Mouse (Mus musculus) CH12.LX (cell line): ENCODE results near the gene Guca1b. TPM values are rescaled to one million over a fixed set of nuclear protein-coding genes. Genes with fewer than 3 reads are reported as not detected.

Experiments used
- DNase-seq: peaks from one replicate; pipeline ENCODE4 v3.0.0-alpha.2; 2013; ENCODE audit errors: extremely low read depth
- H3K27ac ChIP-seq: 2 replicates; pipeline ENCODE4 v1.5.1; 2012; ENCODE audit warnings: low read depth, mild to moderate bottlenecking, control low read depth, moderate library complexity; ENCODE audit not compliant: insufficient read depth
- H3K27me3 ChIP-seq: replicated peaks from 2 replicates; pipeline ENCODE3; 2012; ENCODE audit warnings: inconsistent platforms
- H3K36me3 ChIP-seq, 2 experiments: replicated peaks in 1 of 2; 2 replicates each; pipeline versions ENCODE3 to v1.6.1; 2012; ENCODE audit warnings: inconsistent platforms in 1 of 2, low read length in 1 of 2, mild to moderate bottlenecking in 1 of 2, mixed read lengths in 1 of 2, moderate library complexity in 1 of 2; ENCODE audit not compliant: control insufficient read depth in 1 of 2, insufficient read depth in 1 of 2
- H3K4me1 ChIP-seq, 2 experiments: 2 replicates each; pipeline ENCODE4 v1.6.1; 2012; ENCODE audit warnings: inconsistent platforms in 1 of 2, moderate library complexity in 1 of 2; ENCODE audit not compliant: insufficient read depth in 2 of 2, control insufficient read depth in 1 of 2
- H3K4me2 ChIP-seq: 2 replicates; pipeline ENCODE4 v1.6.1; 2012; ENCODE audit warnings: low read depth, mild to moderate bottlenecking, control low read depth; ENCODE audit not compliant: poor library complexity, insufficient read depth, severe bottlenecking
- H3K4me3 ChIP-seq, 3 experiments: fragments of 150-350 bp in 1 of 3; sonication (generic) in 1 of 3; replicated peaks in 1 of 3; 2 replicates each; pipeline versions ENCODE3 to v1.5.1; 2011 to 2012; ENCODE audit warnings: low read depth in 2 of 3, low read length in 2 of 3, mild to moderate bottlenecking in 2 of 3, moderate library complexity in 2 of 3, control low read depth in 1 of 3, improper control_type of control experiment in 1 of 3, inconsistent platforms in 1 of 3, mixed read lengths in 1 of 3; ENCODE audit not compliant: poor library complexity in 1 of 3
- H3K79me2 ChIP-seq: replicated peaks from 2 replicates; pipeline ENCODE4 v1.6.1; 2012; ENCODE audit warnings: mild to moderate bottlenecking, moderate library complexity; ENCODE audit not compliant: control insufficient read depth, poor library complexity, insufficient read depth, severe bottlenecking; ENCODE audit errors: extremely low read depth
- H3K9ac ChIP-seq: 2 replicates; pipeline ENCODE4 v1.6.1; 2012; ENCODE audit warnings: low read depth, mild to moderate bottlenecking, control low read depth, moderate library complexity; ENCODE audit not compliant: insufficient read depth
- H3K9me3 ChIP-seq: replicated peaks from 2 replicates; pipeline ENCODE3; 2012; ENCODE audit warnings: low read length, inconsistent platforms, mixed read lengths
- CHD2 ChIP-seq: IDR thresholded peaks from 2 replicates; pipeline ENCODE4 v1.6.1; 2011; ENCODE audit warnings: low read length, improper control_type of control experiment
- ELF1 ChIP-seq: IDR thresholded peaks from 2 replicates; pipeline ENCODE4 v1.6.1; 2014; ENCODE audit warnings: low read depth, mild to moderate bottlenecking, inconsistent platforms, low read length, improper control_type of control experiment
- EP300 ChIP-seq: IDR thresholded peaks from 2 replicates; pipeline ENCODE4 v1.6.1; 2011; ENCODE audit warnings: low read length, improper control_type of control experiment
- GABPA ChIP-seq: IDR thresholded peaks from 2 replicates; pipeline ENCODE4 v1.6.1; 2012; ENCODE audit warnings: low read depth, low read length, improper control_type of control experiment, inconsistent platforms; ENCODE audit not compliant: insufficient replicate concordance
- MAX ChIP-seq: IDR thresholded peaks from 2 replicates; pipeline ENCODE4 v1.6.1; 2011; ENCODE audit warnings: low read length, improper control_type of control experiment
- MEF2A ChIP-seq: IDR thresholded peaks from 2 replicates; pipeline ENCODE4 v1.6.1; 2014; ENCODE audit warnings: low read depth, mild to moderate bottlenecking, inconsistent platforms, low read length, improper control_type of control experiment, borderline replicate concordance
- MYC ChIP-seq: IDR thresholded peaks from 2 replicates; pipeline ENCODE4 v1.6.1; 2011; ENCODE audit warnings: low read depth, mild to moderate bottlenecking, improper control_type of control experiment, low read length
- POLR2A ChIP-seq: IDR thresholded peaks from 2 replicates; pipeline ENCODE4 v1.6.1; 2011; ENCODE audit warnings: low read depth, mild to moderate bottlenecking, improper control_type of control experiment, low read length
- TBP ChIP-seq: conservative IDR thresholded peaks from 2 replicates; pipeline ENCODE4 v1.6.1; 2011; ENCODE audit warnings: low read depth, low read length, improper control_type of control experiment
- TCF12 ChIP-seq: IDR thresholded peaks from 2 replicates; pipeline ENCODE4 v1.6.1; 2014; ENCODE audit warnings: low read depth, mild to moderate bottlenecking, inconsistent platforms, low read length, improper control_type of control experiment
- UBTF ChIP-seq: IDR thresholded peaks from 2 replicates; pipeline ENCODE4 v1.6.1; 2012; ENCODE audit warnings: low read depth, mild to moderate bottlenecking, inconsistent platforms, low read length, improper control_type of control experiment, moderate library complexity
- ZKSCAN1 ChIP-seq: IDR thresholded peaks from 2 replicates; pipeline ENCODE4 v1.6.1; 2012; ENCODE audit warnings: low read depth, inconsistent platforms, low read length, improper control_type of control experiment, borderline replicate concordance
- ZNF384 ChIP-seq: IDR thresholded peaks from 2 replicates; pipeline ENCODE4 v1.6.1; 2012; ENCODE audit warnings: low read depth, low read length, improper control_type of control experiment, inconsistent platforms
- dilution Hi-C: fragments of 300-500 bp; cut with MboI; formaldehyde crosslinking; loops from 2 replicates; pipeline ENCODE4 v1.14.3; 2020; ENCODE audit warnings: low sequenced_read_pairs; ENCODE audit not compliant: extremely low pct_unique_long_range_greater_than_20kb, extremely low pct_ligation_motif_present
- in situ Hi-C: fragments of 300-500 bp; cut with MboI; formaldehyde crosslinking; loops from 3 replicates; pipeline ENCODE4 v1.14.3; 2019; ENCODE audit warnings: low sequenced_read_pairs, low pct_ligation_motif_present, low pct_unique_long_range_greater_than_20kb, mixed read lengths
- polyA plus RNA-seq: library from polyadenylated mRNA; unstranded; fragments of >175 nt; gene quantifications from 2 replicates; pipeline ENCODE4 v1.2.1, GENCODE M21; 2012; ENCODE audit warnings: low read depth; ENCODE audit not compliant: insufficient read length
- total RNA-seq, 2 experiments: library from RNA; depleted of rRNA; stranded (reverse); fragments of 300-350 nt in 1 of 2; fragments of >200 nt in 1 of 2; gene quantifications; 2 replicates each; pipeline ENCODE4 v1.2.3; 2012 to 2014

Guca1b gene
- total and polyA plus RNA-seq, 3 experiments = 0.59 to 1.6 (median 0.62) TPM

DNA sequence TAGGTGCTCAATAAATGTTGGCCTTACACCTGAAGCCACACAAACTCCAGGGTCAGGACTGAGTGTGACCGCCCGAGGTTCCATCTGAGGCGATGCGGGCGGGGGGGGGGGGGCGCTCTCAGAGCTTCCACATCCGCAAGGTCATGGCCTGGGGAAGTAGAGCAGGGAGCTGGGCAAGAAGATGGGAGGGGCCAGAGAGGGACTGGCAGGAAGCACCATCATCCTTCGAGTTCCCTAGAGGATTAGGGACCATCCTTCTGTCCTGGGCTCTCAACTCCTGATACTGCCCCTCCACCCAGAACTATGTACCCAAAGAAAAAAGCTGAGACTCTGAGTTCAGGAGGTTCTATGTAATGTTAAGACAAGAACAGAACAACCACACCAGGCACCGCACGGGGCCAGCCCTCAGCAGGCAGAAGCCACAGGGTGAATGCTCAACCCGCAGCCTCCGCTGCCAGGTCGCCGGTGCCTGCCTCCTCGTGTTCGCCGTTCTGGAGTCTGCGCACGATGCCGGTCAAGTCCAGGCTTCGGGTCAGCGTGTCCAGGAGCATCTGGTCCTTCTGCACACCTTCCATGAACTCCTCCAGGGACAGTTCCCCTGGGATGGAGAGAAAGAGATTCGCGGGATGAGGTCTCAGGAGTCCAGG lies 9.2 kb downstream of the Guca1b start:
- H3K9me3 ChIP-seq = no peaks in the 10 kb centered on the region
- in situ Hi-C loops (loop anchor here (5.0 to 25.0 kb wide), 2 partner anchors 33 to 218 kb away; partner anchors contain the start of genes Bysl, Gm20517 and Med20), dilution Hi-C loops (no loop called here)
- H3K9ac ChIP-seq = no peak overlapping the region
- H3K27me3 ChIP-seq = peaks cover 3% of the 10 kb centered on the region
- H3K27ac ChIP-seq = no peak overlapping the region
- H3K4me1 ChIP-seq = peaks cover 3 to 16% of the 10 kb centered on the region in 2 experiments; a peak in 3 of 4 replicates
- H3K36me3 ChIP-seq = peaks cover 0 to 3% of the 10 kb centered on the region in 2 experiments
- H3K4me2 ChIP-seq = 0 out of 2 replicates have a peak overlapping the region, but pooled peaks have one; percentile 65
- TF ChIP-seq ELF1 (no peak), GABPA (no peak)
- peak overlapping the region in 1 of 3 experiments; percentile 45 for H3K4me3 ChIP-seq
- no peaks in the 10 kb centered on the region for H3K79me2 ChIP-seq
- no peak for DNase-seq

GRCm38 (mm10) chr17:47395376-47395913 lies 10.3 kb downstream of the Guca1b start:
- H3K9ac ChIP-seq = peak overlapping the region; percentile 38; the same call in 1 of the 2 replicates
- in situ Hi-C loops (loop anchor here (25.0 kb wide), 1 partner anchor 217 kb away; the partner anchor contains the start of genes Bysl, Gm20517 and Med20), dilution Hi-C loops (no loop called here)
- H3K27ac ChIP-seq = no peak overlapping the region
- H3K4me2 ChIP-seq = peak overlapping the region; percentile 65
- H3K36me3 ChIP-seq = no peaks in the 10 kb centered on the region
- peaks cover 3 to 16% of the 10 kb centered on the region in 2 experiments; a peak in 3 of 4 replicates for H3K4me1 ChIP-seq
- no peaks in the 10 kb centered on the region for H3K79me2 ChIP-seq
- peak; percentile 83 for DNase-seq
- H3K4me3 ChIP-seq = peak overlapping the region; percentile 38 to 61 (median 45)
- H3K27me3 ChIP-seq = peaks cover 13% of the 10 kb centered on the region
- no peaks in the 10 kb centered on the region for H3K9me3 ChIP-seq
- TF ChIP-seq ZKSCAN1 (no peak), TCF12 (no peak), EP300 (no peak), ZNF384 (peak; percentile 98), CHD2 (no peak), MYC (peak; percentile 25; the same call in 1 of the 2 replicates), TBP (0 out of 2 replicates have a peak, but pooled peaks have one; percentile 26), POLR2A (peak; percentile 42; the same call in 1 of the 2 replicates), MEF2A (no peak), UBTF (no peak), MAX (peak; percentile 36; the same call in 1 of the 2 replicates)
